Mouse (Mus musculus): ENCODE data around the gene Trub1. TPM values are rescaled to one million over a fixed set of nuclear protein-coding genes. Genes with fewer than 3 reads are reported as not detected.

The Trub1 gene
- polyA plus RNA-seq, 1 experiment from 2014 or later = 19.8 TPM

DNA sequence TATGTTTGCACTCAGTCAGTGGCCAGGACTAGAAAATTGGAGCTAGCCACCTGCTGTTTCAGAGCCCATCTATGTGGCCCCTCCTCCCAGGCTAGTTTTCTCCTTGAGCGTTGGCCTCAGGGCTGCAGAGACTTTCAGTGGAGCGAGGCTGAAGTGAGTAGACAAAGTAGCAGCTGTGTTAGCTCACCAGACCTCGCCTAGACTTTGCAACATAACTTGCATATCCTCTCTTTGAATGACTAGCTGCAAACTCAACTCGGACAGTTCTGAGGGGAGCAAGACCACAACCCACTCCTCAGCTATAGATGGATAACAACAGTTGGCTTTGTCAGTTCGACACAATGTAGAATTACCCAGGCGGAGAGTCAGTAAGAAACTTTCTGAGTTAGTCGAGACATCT lies 81.5 kb downstream of the Trub1 start:
- Histone ChIP-seq H3K4me1 (ENCODE audit: control insufficient read depth, insufficient read depth, low read length) (no peaks in the 10 kb centered on the region), H3K9me3 (ENCODE audit: control insufficient read depth, low read length) (0 out of 2 replicates have a peak, but pooled peaks cover 5% of the 10 kb centered on the region), H3K9ac (ENCODE audit: low read depth, low read length) (no peak overlapping the region), H3K27me3 (replicated peaks; ENCODE audit: control insufficient read depth, insufficient read depth, low read length) (no peaks in the 10 kb centered on the region), H3K4me3 (ENCODE audit: low read depth, low read length) (no peak overlapping the region), H3K27ac (replicated peaks; ENCODE audit: low read depth, low read length) (no peak overlapping the region), H3K36me3 (ENCODE audit: control insufficient read depth, insufficient read depth, low read length) (no peaks in the 10 kb centered on the region), H3K4me2 (ENCODE audit: low read depth, low read length) (no peak overlapping the region)
- ATAC-seq (ENCODE audit: low read depth) (no peak), DNase-seq (ENCODE audit: low spot score) (no peak)
- WGBS = 64% methylated on average over 7 of the region's 7 CpGs

DNA sequence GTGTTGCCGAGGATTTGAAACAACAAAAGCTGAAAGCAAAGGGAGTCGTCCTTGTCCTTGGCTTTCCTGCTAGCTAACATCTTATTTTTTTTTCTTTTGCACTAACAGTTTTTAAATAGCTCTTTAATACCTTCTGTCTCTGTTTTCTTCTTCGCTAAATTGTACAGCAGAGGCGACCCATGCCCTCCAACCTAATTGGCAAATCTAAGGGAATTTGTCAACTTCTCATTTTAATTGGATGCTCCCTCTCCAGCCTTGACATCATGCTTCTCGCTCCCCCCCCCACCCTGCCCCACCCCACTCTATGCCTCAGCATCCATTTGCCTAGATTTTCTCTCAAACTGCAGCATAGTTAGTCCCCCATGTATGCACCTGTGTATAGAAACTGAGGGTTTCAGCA lies 83.8 kb downstream of the Trub1 start:
- Histone ChIP-seq H3K36me3 (ENCODE audit: control insufficient read depth, insufficient read depth, low read length) (no peaks in the 10 kb centered on the region), H3K4me2 (ENCODE audit: low read depth, low read length) (no peak overlapping the region), H3K27me3 (replicated peaks; ENCODE audit: control insufficient read depth, insufficient read depth, low read length) (no peaks in the 10 kb centered on the region), H3K4me3 (ENCODE audit: low read depth, low read length) (no peak overlapping the region), H3K9me3 (ENCODE audit: control insufficient read depth, low read length) (0 out of 2 replicates have a peak, but pooled peaks cover 5% of the 10 kb centered on the region), H3K27ac (replicated peaks; ENCODE audit: low read depth, low read length) (0 out of 2 replicates have a peak overlapping the region, but pooled peaks have one; percentile 15), H3K9ac (ENCODE audit: low read depth, low read length) (no peak overlapping the region), H3K4me1 (ENCODE audit: control insufficient read depth, insufficient read depth, low read length) (no peaks in the 10 kb centered on the region)
- 28% methylated on average over 5 of the region's 5 CpGs for WGBS
- DNase-seq (ENCODE audit: low spot score) (no peak), ATAC-seq (ENCODE audit: low read depth) (no peak)

DNA sequence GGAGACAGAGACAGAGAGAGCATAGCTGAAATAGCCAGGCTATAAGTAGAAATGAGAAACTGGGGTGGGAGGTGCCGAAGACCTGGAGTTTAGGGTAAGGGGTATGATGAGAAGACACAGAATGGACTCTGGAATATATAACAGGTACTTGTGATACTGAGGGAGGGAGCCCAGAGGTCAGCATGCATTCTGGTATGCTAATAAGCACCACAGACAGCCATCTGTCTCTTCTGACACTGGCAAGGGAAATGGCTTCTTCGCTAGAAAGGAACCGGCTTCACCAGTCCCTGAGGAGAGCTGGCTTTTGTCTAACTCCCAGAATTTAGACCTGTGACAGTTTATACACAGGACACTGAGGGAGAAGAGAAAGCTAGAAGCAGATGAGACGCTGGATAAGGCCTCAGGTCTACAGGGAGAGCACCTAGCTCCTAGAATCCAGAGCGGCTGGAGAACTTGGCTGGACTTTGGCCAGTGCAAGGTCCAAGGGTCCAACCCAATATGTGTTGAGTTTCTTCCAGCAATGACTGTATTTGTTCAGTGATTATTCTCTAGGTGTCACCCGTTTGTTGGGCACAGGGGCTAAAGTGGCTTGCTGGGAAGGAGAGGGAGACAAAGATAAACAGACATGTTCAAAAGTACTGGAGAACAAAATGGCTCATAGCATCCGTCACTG lies 84.9 kb downstream of the Trub1 start:
- DNase-seq (ENCODE audit: low spot score) (no peak), ATAC-seq (ENCODE audit: low read depth) (no peak)
- no peak overlapping the region for H3K27ac ChIP-seq (replicated peaks; ENCODE audit: low read depth, low read length)
- no peaks in the 10 kb centered on the region for H3K27me3 ChIP-seq (replicated peaks; ENCODE audit: control insufficient read depth, insufficient read depth, low read length)
- H3K4me1 ChIP-seq (ENCODE audit: control insufficient read depth, insufficient read depth, low read length) = no peaks in the 10 kb centered on the region
- H3K4me2 ChIP-seq (ENCODE audit: low read depth, low read length) = no peak overlapping the region
- H3K9me3 ChIP-seq (ENCODE audit: control insufficient read depth, low read length) = 0 out of 2 replicates have a peak, but pooled peaks cover 8% of the 10 kb centered on the region
- WGBS = 70% methylated on average over 7 of the region's 7 CpGs
- H3K4me3 ChIP-seq (ENCODE audit: low read depth, low read length) = no peak overlapping the region
- H3K9ac ChIP-seq (ENCODE audit: low read depth, low read length) = no peak overlapping the region
- no peaks in the 10 kb centered on the region for H3K36me3 ChIP-seq (ENCODE audit: control insufficient read depth, insufficient read depth, low read length)

DNA sequence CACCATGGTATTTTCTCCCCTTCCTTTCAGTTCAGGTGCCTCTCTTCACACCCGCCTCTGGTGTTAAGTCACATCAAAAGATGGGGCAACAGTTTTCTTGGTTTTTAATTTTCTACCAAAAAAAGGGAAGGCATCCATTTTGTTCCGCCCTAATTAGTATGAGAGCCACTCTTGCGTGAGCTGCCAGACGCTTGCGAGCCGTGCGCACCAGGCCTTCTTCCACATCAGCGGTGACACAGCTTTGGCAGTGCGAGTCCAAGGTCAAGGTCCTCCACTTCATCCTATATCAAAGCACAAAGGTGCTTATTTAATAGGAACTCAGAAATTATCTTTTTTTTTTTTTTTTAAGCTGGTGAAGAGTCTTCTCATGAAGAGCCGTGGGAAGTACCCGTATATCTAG lies 87.4 kb downstream of the Trub1 start:
- H3K27ac ChIP-seq (replicated peaks; ENCODE audit: low read depth, low read length) = no peak overlapping the region
- H3K27me3 ChIP-seq (replicated peaks; ENCODE audit: control insufficient read depth, insufficient read depth, low read length) = no peaks in the 10 kb centered on the region
- peaks cover 17% of the 10 kb centered on the region for H3K4me1 ChIP-seq (ENCODE audit: control insufficient read depth, insufficient read depth, low read length)
- 0 out of 2 replicates have a peak, but pooled peaks cover 4% of the 10 kb centered on the region for H3K9me3 ChIP-seq (ENCODE audit: control insufficient read depth, low read length)
- no peak overlapping the region for H3K9ac ChIP-seq (ENCODE audit: low read depth, low read length)
- WGBS = 92% methylated on average over 11 of the region's 11 CpGs
- no peak for DNase-seq (ENCODE audit: low spot score)
- H3K4me2 ChIP-seq (ENCODE audit: low read depth, low read length) = no peak overlapping the region
- no peak for ATAC-seq (ENCODE audit: low read depth)
- H3K36me3 ChIP-seq (ENCODE audit: control insufficient read depth, insufficient read depth, low read length) = no peaks in the 10 kb centered on the region
- H3K4me3 ChIP-seq (ENCODE audit: low read depth, low read length) = no peak overlapping the region

Other genes starting within 250 kb of the Trub1 start
- 48.5 and 49.3 TPM in 2 replicates for gene Ablim1, start 138.0 kb upstream of the Trub1 start, polyA plus RNA-seq (2014; fragmentation: Nextera tagmentation; extraction: Ambion mirVana)
- gene Fam160b1, start 92.2 kb upstream of the Trub1 start, polyA plus RNA-seq (2014; fragmentation: Nextera tagmentation; extraction: Ambion mirVana) = 18.4 and 20.0 TPM in 2 replicates
- gene Atrnl1, start 158.1 kb downstream of the Trub1 start, polyA plus RNA-seq (2014; fragmentation: Nextera tagmentation; extraction: Ambion mirVana) = 7.2 and 7.8 TPM in 2 replicates